Mouse (Mus musculus) intestine, postnatal 0 days (tissue): ENCODE measurements around the gene Prickle4. TPM values are rescaled to one million over a fixed set of nuclear protein-coding genes. Genes with fewer than 3 reads are reported as not detected.
"Not testable (repeated sequence)": the region's sequence is repeated elsewhere in the genome, so short reads cannot be mapped to it uniquely, and the experiment has no call there.

Source experiments
- ATAC-seq: fragments of 200-750 bp; cut with Nextera tagmentation; 2 replicates; pipeline ENCODE4 v1.8.0; 2017; ENCODE audit warnings: mild to moderate bottlenecking, moderate TSS enrichment, moderate library complexity
- H3K27ac ChIP-seq: fragments of 300-500 bp; sonication (generic); 2 replicates; pipeline ENCODE4 v1.5.1; 2014; ENCODE audit warnings: mild to moderate bottlenecking, low read depth, low read length, moderate library complexity
- H3K27me3 ChIP-seq: fragments of 300-500 bp; sonication (generic); replicated peaks from 2 replicates; pipeline ENCODE4 v1.6.1; 2014; ENCODE audit warnings: low read length, mixed read lengths; ENCODE audit not compliant: control insufficient read depth, insufficient read depth
- H3K36me3 ChIP-seq: fragments of 300-500 bp; sonication (generic); 2 replicates; pipeline ENCODE4 v1.6.1; 2014; ENCODE audit warnings: mild to moderate bottlenecking, moderate library complexity; ENCODE audit not compliant: control insufficient read depth, insufficient read depth
- H3K4me1 ChIP-seq: fragments of 300-500 bp; sonication (generic); replicated peaks from 2 replicates; pipeline ENCODE4 v1.6.1; 2014; ENCODE audit warnings: antibody characterized with exemption, low read length, mixed read lengths; ENCODE audit not compliant: control insufficient read depth, insufficient read depth
- H3K4me2 ChIP-seq: fragments of 300-500 bp; sonication (generic); replicated peaks from 2 replicates; pipeline ENCODE4 v1.6.1; 2014; ENCODE audit warnings: low read depth, mild to moderate bottlenecking, moderate library complexity
- H3K4me3 ChIP-seq: fragments of 300-500 bp; sonication (generic); 2 replicates; pipeline ENCODE4 v1.5.1; 2014; ENCODE audit warnings: low read depth, low read length
- H3K9ac ChIP-seq: fragments of 300-500 bp; sonication (generic); 2 replicates; pipeline ENCODE4 v1.6.1; 2014; ENCODE audit warnings: mild to moderate bottlenecking, low read depth, low read length
- H3K9me3 ChIP-seq: fragments of 300-500 bp; sonication (generic); 2 replicates; pipeline ENCODE4 v1.6.1; 2016; ENCODE audit warnings: mixed run types; ENCODE audit not compliant: control insufficient read depth
- CTCF ChIP-seq: sonication (generic); IDR thresholded peaks from 2 replicates; pipeline ENCODE4 v1.5.1; 2016; ENCODE audit warnings: low read depth, mild to moderate bottlenecking, control low read depth, antibody characterized with exemption, moderate library complexity
- WGBS: fragments of 180-500 bp; shearing (Covaris S2); extraction: QIAGEN DNeasy Blood & Tissue Kit; methylation state at CpG from one replicate; pipeline ENCODE4 v1.1.7; 2014; 5-methylcytosine and 5-hydroxymethylcytosine counted together
- polyA plus RNA-seq: library from polyadenylated mRNA; unstranded; fragments of >200 nt; fragmentation: Nextera tagmentation; extraction: Ambion mirVana; gene quantifications from 2 replicates; pipeline ENCODE4 v1.2.1, GENCODE M21; 2015

Gene Prickle4
- polyA plus RNA-seq, 1 experiment from 2014 or later = 0.33 TPM

DNA sequence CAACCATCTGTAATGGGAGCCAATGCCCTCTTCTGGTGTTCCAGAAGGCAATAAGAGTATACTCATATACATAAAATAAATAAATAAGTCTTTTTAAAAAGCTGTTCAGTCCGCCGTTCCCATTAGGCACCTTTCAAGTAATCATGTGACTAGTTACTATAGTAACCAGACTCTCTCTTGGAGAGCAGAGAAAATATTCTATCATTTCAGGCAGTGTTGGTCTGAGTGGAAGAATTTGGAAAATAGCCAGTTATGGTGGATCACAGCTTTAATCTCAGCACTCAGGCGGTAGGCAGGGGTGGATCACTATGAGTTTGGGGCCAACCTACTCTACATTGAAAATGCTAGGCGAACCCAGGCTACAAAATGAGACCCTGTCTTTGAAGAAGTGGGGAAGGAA is 25.4 kb downstream of the Prickle4 start:
- Histone ChIP-seq H3K4me2 (no peak overlapping the region), H3K4me1 (no peaks in the 10 kb centered on the region), H3K27ac (no peak overlapping the region), H3K9ac (no peak overlapping the region), H3K27me3 (no peaks in the 10 kb centered on the region), H3K9me3 (no peaks in the 10 kb centered on the region), H3K36me3 (0 out of 2 replicates have a peak, but pooled peaks cover 3% of the 10 kb centered on the region), H3K4me3 (no peak overlapping the region)
- 70% methylated on average over 4 of the region's 4 CpGs for WGBS
- no peak for ATAC-seq
- no peak for TF ChIP-seq CTCF

DNA sequence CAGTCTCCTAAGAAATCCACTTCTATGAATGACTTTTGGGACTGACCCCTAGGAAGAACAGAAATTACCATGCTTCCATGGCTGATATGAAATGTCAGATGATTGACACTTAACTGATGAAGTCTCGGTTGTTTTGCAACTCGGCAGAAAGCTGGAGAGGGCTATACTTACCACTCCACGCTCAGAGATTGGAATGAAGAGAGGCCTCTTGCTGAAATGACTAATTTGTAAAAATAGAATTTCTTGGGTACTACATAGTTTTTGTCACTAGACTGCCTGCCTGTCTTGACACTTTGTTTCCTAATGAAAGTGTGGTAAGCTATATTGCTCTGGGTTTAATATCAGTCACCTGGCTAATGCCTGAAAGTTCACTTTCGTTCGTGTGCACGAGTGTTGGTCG is 30.1 kb downstream of the Prickle4 start:
- Histone ChIP-seq H3K4me3 (no peak overlapping the region), H3K9me3 (no peaks in the 10 kb centered on the region), H3K9ac (no peak overlapping the region), H3K4me2 (no peak overlapping the region), H3K27me3 (no peaks in the 10 kb centered on the region), H3K27ac (no peak overlapping the region), H3K36me3 (0 out of 2 replicates have a peak, but pooled peaks cover 3% of the 10 kb centered on the region), H3K4me1 (no peaks in the 10 kb centered on the region)
- ATAC-seq = no peak
- WGBS = 74% methylated on average over 7 of the region's 7 CpGs
- TF ChIP-seq CTCF = no peak

DNA sequence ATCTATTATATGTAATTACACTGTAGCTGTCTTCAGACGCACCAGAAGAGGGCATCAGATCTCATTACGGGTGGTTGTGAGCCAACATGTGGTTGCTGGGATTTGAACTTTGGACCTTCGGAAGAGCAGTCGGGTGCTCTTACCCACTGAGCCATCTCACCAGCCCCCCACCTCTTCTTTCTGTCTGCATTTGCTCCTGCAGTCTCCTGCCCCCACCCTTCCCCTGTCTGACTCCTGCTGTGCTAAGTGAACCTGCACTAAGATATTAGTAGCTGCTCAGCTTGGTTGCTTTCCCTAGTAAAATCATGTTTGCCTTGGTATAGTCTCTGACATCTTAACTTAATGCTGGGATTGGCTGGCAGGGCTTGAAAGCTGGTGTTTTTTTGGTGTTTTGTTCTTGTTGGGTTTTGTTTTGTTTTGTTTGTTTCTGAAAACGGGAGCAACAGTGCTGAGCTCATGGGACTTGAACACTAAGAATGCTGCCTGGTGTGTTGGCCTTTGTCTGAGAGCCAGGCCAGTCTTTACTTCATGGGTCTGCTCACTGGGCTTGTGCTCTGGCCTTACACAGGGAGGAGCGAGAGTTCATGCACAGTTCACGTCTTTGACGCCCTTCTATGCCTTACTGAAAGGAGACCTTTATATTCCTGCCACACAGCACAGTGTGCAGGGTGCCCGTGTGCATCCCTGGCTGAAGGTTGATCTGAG is 31.4 kb downstream of the Prickle4 start:
- H3K4me2 ChIP-seq = no peak overlapping the region
- H3K9me3 ChIP-seq = no peaks in the 10 kb centered on the region
- no peaks in the 10 kb centered on the region for H3K4me1 ChIP-seq
- no peak overlapping the region for H3K27ac ChIP-seq
- ATAC-seq = no peak
- 0 out of 2 replicates have a peak, but pooled peaks cover 3% of the 10 kb centered on the region for H3K36me3 ChIP-seq
- H3K4me3 ChIP-seq = no peak overlapping the region
- WGBS = 76% methylated on average over 9 of the region's 9 CpGs
- no peak for TF ChIP-seq CTCF
- H3K27me3 ChIP-seq = no peaks in the 10 kb centered on the region
- no peak overlapping the region for H3K9ac ChIP-seq

DNA sequence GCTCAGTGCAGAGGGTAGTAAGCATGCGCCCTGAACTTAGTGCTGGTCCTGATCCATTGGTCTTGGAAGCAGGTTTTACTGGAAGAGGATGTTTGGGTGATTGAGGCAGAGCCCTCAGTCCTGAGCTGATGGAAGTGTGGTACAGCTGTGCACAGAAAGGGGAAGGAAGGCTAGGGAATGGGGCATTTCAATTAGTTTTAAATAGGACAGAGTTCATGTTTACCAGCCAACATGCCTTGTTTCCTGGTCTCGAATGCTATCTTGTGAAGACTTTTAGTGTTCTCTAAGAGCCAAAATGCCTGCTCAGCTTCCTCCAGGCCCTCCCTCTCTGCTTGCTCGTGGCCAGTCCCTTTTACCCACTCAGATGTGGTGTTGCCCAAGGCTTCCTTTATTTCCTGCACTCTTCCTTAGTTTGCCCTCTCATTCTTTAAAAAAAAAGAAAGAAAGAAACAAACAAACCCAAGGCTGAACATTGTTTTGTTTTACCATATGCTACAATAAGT is 35.7 kb downstream of the Prickle4 start:
- 51% methylated on average over 3 of the region's 3 CpGs for WGBS

DNA sequence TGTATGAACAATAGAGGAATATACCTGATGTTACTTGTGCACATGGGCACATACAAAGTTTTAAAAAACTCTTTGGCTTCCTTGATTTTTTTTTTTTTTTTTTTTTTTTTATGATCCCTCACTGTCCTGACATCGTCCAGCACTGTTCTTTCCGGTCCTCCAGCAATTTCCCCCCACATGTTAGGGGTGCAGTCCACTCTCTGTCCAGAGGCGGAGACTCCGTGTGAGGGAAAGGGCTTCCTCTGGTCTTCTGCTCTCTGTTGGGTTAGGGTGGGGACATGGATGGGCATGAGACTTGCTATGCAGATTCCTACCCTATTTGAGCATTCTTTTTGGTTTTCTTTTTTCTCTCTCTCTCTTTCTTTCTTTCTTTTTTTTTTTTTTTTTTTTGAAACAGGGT is 36.6 kb downstream of the Prickle4 start:
- Histone ChIP-seq H3K27me3 (no peaks in the 10 kb centered on the region), H3K4me3 (no peak overlapping the region), H3K9me3 (no peaks in the 10 kb centered on the region), H3K27ac (no peak overlapping the region), H3K9ac (no peak overlapping the region), H3K36me3 (peaks cover 5% of the 10 kb centered on the region; the same call in 1 of the 2 replicates), H3K4me1 (no peaks in the 10 kb centered on the region; the same call in 1 of the 2 replicates), H3K4me2 (no peak overlapping the region)
- no peak for TF ChIP-seq CTCF
- no peak for ATAC-seq
- 68% methylated on average over 4 of the region's 4 CpGs for WGBS

More for the DNA sequence above, 35.7 kb downstream of the Prickle4 start:
- no peak overlapping the region for H3K9ac ChIP-seq
- no peaks in the 10 kb centered on the region; the same call in 1 of the 2 replicates for H3K36me3 ChIP-seq
- no peak for TF ChIP-seq CTCF
- no peak overlapping the region for H3K4me2 ChIP-seq
- no peaks in the 10 kb centered on the region; the same call in 1 of the 2 replicates for H3K4me1 ChIP-seq
- H3K4me3 ChIP-seq = no peak overlapping the region
- no peaks in the 10 kb centered on the region for H3K27me3 ChIP-seq
- ATAC-seq = no peak
- H3K27ac ChIP-seq = no peak overlapping the region
- no peaks in the 10 kb centered on the region for H3K9me3 ChIP-seq

DNA sequence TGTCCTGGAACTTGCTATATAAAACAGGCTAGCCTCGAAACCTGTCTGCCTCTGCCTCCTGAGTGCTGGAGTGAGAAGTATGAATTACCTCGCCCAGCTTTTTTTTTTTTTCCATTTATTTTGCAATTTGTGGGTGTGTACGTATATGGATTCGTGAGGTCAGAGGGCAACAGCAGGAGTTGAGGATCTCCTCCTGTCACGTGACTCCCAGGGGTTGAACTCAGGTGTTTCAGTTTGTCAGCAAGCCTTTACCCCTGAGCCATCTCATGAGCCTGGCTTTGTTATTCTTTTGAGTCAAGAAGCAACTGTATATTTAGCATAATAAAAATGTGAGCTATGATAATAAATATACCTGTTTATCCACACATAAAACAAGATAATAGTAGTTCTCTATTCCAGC is 38.8 kb downstream of the Prickle4 start:
- Histone ChIP-seq H3K9ac (no peak overlapping the region), H3K4me2 (no peak overlapping the region), H3K9me3 (no peaks in the 10 kb centered on the region), H3K36me3 (peaks cover 5% of the 10 kb centered on the region; the same call in 1 of the 2 replicates), H3K27ac (no peak overlapping the region), H3K27me3 (no peaks in the 10 kb centered on the region), H3K4me3 (no peak overlapping the region), H3K4me1 (no peaks in the 10 kb centered on the region; the same call in 1 of the 2 replicates)
- WGBS = 39% methylated on average over 5 of the region's 5 CpGs
- no peak for ATAC-seq
- TF ChIP-seq CTCF = no peak

DNA sequence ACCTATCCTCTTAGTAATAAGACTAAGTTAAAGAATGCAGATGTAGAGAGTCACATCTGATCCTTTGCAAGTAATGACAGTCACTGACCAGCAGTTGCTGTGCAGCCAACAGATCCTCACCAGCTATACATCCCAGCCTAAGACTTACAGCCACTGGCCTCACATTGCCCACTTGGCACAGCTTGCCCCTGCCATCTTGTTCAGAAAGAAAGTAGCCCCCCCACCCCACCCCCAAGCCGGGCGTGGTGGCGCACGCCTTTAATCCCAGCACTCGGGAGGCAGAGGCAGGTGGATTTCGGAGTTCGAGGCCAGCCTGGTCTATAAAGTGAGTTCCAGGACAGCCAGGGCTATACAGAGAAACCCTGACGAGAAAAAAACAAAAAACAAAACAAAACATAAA is 40.2 kb downstream of the Prickle4 start:
- not testable (repeated sequence) for H3K9me3 ChIP-seq, H3K27ac ChIP-seq, H3K4me2 ChIP-seq, H3K4me1 ChIP-seq, H3K9ac ChIP-seq, H3K27me3 ChIP-seq, ATAC-seq, H3K36me3 ChIP-seq, H3K4me3 ChIP-seq
- WGBS = 89% methylated on average over 8 of the region's 8 CpGs
